16 mouse cellular contexts compared by ENCODE assay signal in genomic region chr10:118001971-118002370, GRCm38 (mm10).
DNase-seq lines count a peak whose midpoint lies in the region; ATAC-seq lines count a peak whose summit lies in the region.
"Had no signal": no experiment of that assay in that cellular context is flagged by ENCODE, and none has a peak within 500 bp of the region (broad histone marks: within the 10 kb centered on the region; RNA-seq: fewer than 3 reads in every experiment).

No protein-coding gene starts in this region.

- H3K9me3 ChIP-seq in liver, embryonic 12.5 days (replicated peaks): no peaks in the 10 kb centered on the region
- H3K9me3 ChIP-seq: kidney, embryonic 15.5 days; midbrain, embryonic 12.5 days had no signal

- no peak overlapping the region for H3K9ac ChIP-seq in liver, embryonic 12.5 days
- H3K9ac ChIP-seq: kidney, embryonic 15.5 days; liver, embryonic 14.5 days; midbrain, embryonic 12.5 days had no signal

- H3K27me3 ChIP-seq in liver, embryonic 12.5 days (replicated peaks): no peaks in the 10 kb centered on the region
- H3K27me3 ChIP-seq: kidney, embryonic 15.5 days had no signal

- H3K36me3 ChIP-seq in liver, embryonic 12.5 days: no peaks in the 10 kb centered on the region
- H3K36me3 ChIP-seq: kidney, embryonic 15.5 days; midbrain, embryonic 12.5 days had no signal

- H3K4me3 ChIP-seq in liver, embryonic 12.5 days: no peak overlapping the region
- H3K4me3 ChIP-seq: kidney, embryonic 15.5 days; midbrain, embryonic 12.5 days had no signal

- DNase-seq in liver (no peak), R1 (ENCODE audit: low read depth, low spot score) (peak; percentile 37)
- DNase-seq in induced T-regulatory cell, adult 2 months (ENCODE audit: low read depth): peak; percentile 78
- peak; percentile 42 for DNase-seq in thymus, postnatal 0 days (ENCODE audit: low spot score)
- no peak for DNase-seq in urinary bladder, postnatal 4 days (ENCODE audit: low spot score in 2 of 2)
- DNase-seq in adrenal gland, postnatal 10 days: no peak
- no peak for DNase-seq in left cerebral cortex, adult 8-10 months (ENCODE audit: low spot score in 2 of 2)
- DNase-seq: adrenal gland, postnatal 36 days; cerebellum, adult 9-10 months; embryo, embryonic 11 days; lung, postnatal 14 days had no signal

- WGBS in liver, embryonic 12.5 days (ENCODE audit: insufficient replicate concordance): 22% methylated on average over 7 of the region's 7 CpGs

- no peak for ATAC-seq in liver, embryonic 12.5 days
- ATAC-seq: forebrain, embryonic 14.5 days had no signal

- H3K4me1 ChIP-seq in liver, embryonic 12.5 days: peaks cover 11% of the 10 kb centered on the region; the same call in 1 of the 2 replicates

- no peak overlapping the region for H3K27ac ChIP-seq in liver, embryonic 12.5 days
- H3K27ac ChIP-seq: kidney, embryonic 15.5 days; liver, embryonic 14.5 days; midbrain, embryonic 12.5 days had no signal

- peak overlapping the region; percentile 39 for H3K4me2 ChIP-seq in liver, embryonic 12.5 days
- H3K4me2 ChIP-seq: kidney, embryonic 15.5 days; midbrain, embryonic 12.5 days had no signal

Comparison
In these comparisons a context has a peak if more than half of its experiments do, and no peak if none do; other contexts are left out.
1. DNase-seq: peak in R1 (single experiment), induced T-regulatory cell, adult 2 months (single experiment) and thymus, postnatal 0 days (single experiment); none in liver (single experiment), urinary bladder, postnatal 4 days (0 of 2), adrenal gland, postnatal 10 days (single experiment) and left cerebral cortex, adult 8-10 months (0 of 2).